Mouse (Mus musculus): ENCODE results near the gene Rad17. TPM values are rescaled to one million over a fixed set of nuclear protein-coding genes. Genes with fewer than 3 reads are reported as not detected.
A peak's percentile ranks its signal among the peaks of the same experiment; 100 is the strongest.

The Rad17 gene
- polyA plus RNA-seq, 1 experiment from 2014 or later = 28.6 TPM

DNA sequence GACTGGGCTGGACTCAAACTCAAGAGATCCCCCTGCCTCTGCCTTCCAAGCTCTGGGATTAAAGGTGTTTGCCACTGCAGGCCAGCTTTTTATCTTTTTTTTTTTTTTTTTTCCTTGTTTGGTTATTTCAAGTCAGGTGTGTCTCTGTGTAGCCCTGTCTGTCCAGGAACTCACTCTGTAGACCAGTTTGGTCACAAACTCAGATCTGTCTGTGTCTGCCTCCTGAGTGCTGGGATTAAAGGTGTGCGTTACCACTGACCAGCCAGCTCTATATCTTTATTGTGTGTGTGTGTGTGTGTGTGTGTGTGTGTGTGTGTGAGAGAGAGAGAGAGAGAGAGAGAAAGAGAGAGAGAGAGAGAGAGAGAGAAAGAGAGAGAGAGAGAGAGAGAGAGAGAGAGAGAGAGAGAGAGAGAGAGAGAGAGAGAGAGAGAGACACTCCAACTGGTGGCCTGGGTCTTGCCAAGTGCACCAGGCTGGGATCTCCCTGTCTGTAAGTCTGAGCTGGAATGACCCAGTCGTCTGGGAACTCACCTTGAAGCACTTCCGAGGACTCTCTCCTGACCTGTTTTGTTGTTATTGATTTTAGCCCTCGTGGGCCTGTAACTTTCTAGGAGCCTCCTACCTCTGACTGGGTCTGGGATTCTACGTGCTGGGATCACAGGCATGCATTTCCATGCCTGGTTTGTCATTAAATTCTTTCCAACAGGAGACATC lies 55.9 kb downstream of the Rad17 start:
- H3K4me3 ChIP-seq (replicated peaks) = no peak overlapping the region
- H3K9ac ChIP-seq (replicated peaks) = no peak overlapping the region
- no peaks in the 10 kb centered on the region for H3K27me3 ChIP-seq
- no peak overlapping the region for H3K27ac ChIP-seq
- H3K4me1 ChIP-seq (replicated peaks) = peaks cover 8% of the 10 kb centered on the region; the same call in 1 of the 2 replicates
- ATAC-seq (ENCODE audit: insufficient number of reproducible peaks, insufficient read depth, low FRiP score, low TSS enrichment, low read depth) = no peak
- no peak overlapping the region for H3K4me2 ChIP-seq
- H3K36me3 ChIP-seq = no peaks in the 10 kb centered on the region
- WGBS = 51% methylated on average over 5 of the region's 5 CpGs
- H3K9me3 ChIP-seq = no peaks in the 10 kb centered on the region

DNA sequence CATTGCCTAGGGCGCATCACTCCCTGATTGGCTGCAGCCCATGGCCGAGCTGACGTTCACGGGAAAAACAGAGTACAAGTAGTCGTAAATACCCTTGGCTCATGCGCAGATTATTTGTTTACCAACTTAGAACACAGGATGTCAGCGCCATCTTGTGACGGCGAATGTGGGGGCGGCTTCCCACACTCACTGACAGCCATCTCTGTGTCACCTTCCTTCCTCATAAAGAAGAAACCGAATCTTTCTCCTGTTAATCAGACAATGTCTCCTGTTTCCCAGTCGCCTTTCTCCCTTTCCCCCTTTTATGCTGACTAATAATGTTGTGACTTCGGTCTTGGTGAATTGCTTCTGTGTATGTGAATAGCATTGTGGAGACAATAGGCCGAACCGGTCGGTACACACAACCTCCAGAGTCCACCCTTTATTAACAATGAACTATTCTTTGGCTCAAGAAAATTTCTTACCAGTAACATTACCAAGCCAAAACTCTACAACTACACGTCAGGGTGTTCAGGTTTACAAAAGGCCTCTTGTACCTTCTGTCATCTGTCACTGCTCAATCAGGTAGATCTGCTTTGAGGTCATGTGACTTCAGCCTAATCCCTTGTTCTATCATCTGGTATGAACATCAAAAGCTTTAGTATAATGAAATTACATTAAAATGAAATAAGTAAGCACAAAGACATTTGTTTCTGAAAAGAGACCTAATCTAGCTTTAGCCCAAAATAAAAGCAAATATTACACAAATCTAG lies 56.6 kb downstream of the Rad17 start:
- H3K4me1 ChIP-seq (replicated peaks) = peaks cover 8% of the 10 kb centered on the region; the same call in 1 of the 2 replicates

DNA sequence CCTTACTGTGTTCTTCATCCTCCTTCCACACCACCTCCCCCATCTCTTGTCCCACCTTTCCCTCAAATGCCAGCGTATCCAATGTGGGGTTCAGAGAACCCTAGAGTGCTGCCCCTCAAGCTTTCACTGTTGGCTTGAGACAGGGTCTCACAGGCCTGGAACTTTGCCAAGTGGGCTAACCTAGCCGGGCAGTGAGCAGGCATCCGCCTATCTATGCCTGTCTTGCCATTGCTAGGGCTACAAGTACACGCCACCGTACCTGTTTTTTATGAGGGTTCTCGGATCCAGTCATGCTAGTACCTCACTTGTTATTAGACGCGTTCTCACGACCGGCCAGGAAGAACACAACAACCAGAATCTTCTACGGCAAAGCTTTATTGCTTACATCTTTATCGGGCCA lies 62.2 kb downstream of the Rad17 start:
- H3K9me3 ChIP-seq = no peaks in the 10 kb centered on the region
- ATAC-seq (ENCODE audit: insufficient number of reproducible peaks, insufficient read depth, low FRiP score, low TSS enrichment, low read depth) = no peak
- 80% methylated on average over 12 of the region's 12 CpGs for WGBS
- no peaks in the 10 kb centered on the region for H3K4me1 ChIP-seq (replicated peaks)
- no peak overlapping the region for H3K4me3 ChIP-seq (replicated peaks)
- no peak overlapping the region for H3K4me2 ChIP-seq
- no peaks in the 10 kb centered on the region for H3K27me3 ChIP-seq
- H3K27ac ChIP-seq = no peak overlapping the region
- no peak overlapping the region for H3K9ac ChIP-seq (replicated peaks)
- no peaks in the 10 kb centered on the region for H3K36me3 ChIP-seq

More for the DNA sequence above, 56.6 kb downstream of the Rad17 start:
- 62% methylated on average over 13 of the region's 17 CpGs for WGBS
- Histone ChIP-seq H3K9ac (replicated peaks) (no peak overlapping the region), H3K27ac (no peak overlapping the region), H3K9me3 (no peaks in the 10 kb centered on the region), H3K4me2 (no peak overlapping the region), H3K4me3 (replicated peaks) (no peak overlapping the region), H3K36me3 (no peaks in the 10 kb centered on the region), H3K27me3 (no peaks in the 10 kb centered on the region)
- 0 out of 2 replicates have a peak, but pooled peaks have one; percentile 15 for ATAC-seq (ENCODE audit: insufficient number of reproducible peaks, insufficient read depth, low FRiP score, low TSS enrichment, low read depth)

DNA sequence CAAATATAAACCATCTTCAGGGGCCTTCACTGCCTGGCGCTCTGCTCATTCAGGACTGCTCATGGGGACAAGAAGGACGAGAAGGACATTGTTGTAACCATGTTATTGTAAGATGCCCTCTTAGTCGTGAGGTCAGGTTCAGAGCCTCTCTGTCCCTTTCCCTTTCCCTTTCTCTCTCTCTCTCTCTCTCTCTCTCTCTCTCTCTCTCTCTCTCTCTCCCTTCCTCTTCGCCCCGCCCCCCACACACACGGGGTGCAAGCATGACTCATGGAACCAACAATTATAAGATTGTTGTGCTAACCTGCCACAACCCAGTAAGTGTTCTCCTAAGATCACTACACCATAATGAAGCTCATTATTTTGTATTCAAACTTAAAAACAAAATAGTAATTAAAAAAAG lies 68.7 kb downstream of the Rad17 start:
- WGBS = 46% methylated on average over 6 of the region's 6 CpGs
- no peak overlapping the region for H3K4me2 ChIP-seq
- no peaks in the 10 kb centered on the region for H3K9me3 ChIP-seq
- peaks cover 8% of the 10 kb centered on the region for H3K4me1 ChIP-seq (replicated peaks)
- ATAC-seq (ENCODE audit: insufficient number of reproducible peaks, insufficient read depth, low FRiP score, low TSS enrichment, low read depth) = no peak
- H3K36me3 ChIP-seq = no peaks in the 10 kb centered on the region
- H3K4me3 ChIP-seq (replicated peaks) = no peak overlapping the region
- H3K27ac ChIP-seq = no peak overlapping the region
- H3K9ac ChIP-seq (replicated peaks) = no peak overlapping the region; the same call in 1 of the 2 replicates
- no peaks in the 10 kb centered on the region for H3K27me3 ChIP-seq

DNA sequence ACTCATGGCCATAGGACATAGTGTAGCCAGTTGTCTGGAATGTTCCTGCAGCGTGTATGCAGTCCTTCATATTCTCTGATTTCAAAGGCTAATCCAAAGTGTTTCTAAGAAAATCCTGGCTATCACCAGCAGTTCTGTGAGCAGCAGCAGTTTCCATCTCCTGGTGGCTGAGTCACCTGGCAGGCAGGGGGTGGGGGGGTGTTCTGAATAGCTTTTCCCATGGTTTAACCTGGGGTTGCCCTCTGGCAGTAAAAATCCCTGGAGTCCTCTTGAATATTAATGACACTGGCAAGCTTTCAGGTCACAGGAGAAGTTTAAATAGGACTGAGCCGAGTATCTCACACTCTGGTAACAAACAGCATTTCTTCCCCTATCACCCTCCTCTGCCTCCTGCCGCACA lies 69.2 kb downstream of the Rad17 start:
- H3K36me3 ChIP-seq = no peaks in the 10 kb centered on the region
- no peaks in the 10 kb centered on the region for H3K9me3 ChIP-seq
- peaks cover 8% of the 10 kb centered on the region for H3K4me1 ChIP-seq (replicated peaks)
- H3K4me3 ChIP-seq (replicated peaks) = no peak overlapping the region
- no peak overlapping the region for H3K27ac ChIP-seq
- no peak for ATAC-seq (ENCODE audit: insufficient number of reproducible peaks, insufficient read depth, low FRiP score, low TSS enrichment, low read depth)
- WGBS = 32% methylated on average over 3 of the region's 3 CpGs
- no peak overlapping the region for H3K9ac ChIP-seq (replicated peaks)
- H3K27me3 ChIP-seq = no peaks in the 10 kb centered on the region
- no peak overlapping the region for H3K4me2 ChIP-seq

DNA sequence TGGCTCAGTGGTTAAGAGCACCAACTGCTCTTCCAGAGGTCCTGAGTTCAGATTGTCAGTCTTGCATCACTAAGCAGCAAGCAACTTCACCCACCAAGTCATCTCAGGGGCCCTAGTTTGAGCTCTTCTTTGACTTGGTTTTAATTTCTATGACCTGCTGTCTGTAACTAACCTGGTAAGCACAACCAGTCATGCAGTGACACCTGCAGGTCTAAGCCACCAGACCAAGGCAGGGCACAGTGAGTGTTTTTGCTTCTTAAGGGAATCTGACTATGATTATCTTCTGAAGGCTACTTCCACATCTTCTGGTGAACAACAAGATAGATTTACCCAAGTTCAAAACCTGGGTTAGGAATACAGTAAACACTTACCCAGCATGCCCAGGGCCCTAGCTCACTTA lies 70.9 kb downstream of the Rad17 start:
- Histone ChIP-seq H3K36me3 (no peaks in the 10 kb centered on the region), H3K4me1 (replicated peaks) (peaks cover 8% of the 10 kb centered on the region), H3K9me3 (no peaks in the 10 kb centered on the region), H3K4me2 (no peak overlapping the region), H3K27ac (no peak overlapping the region), H3K9ac (replicated peaks) (no peak overlapping the region), H3K4me3 (replicated peaks) (no peak overlapping the region), H3K27me3 (no peaks in the 10 kb centered on the region)
- ATAC-seq (ENCODE audit: insufficient number of reproducible peaks, insufficient read depth, low FRiP score, low TSS enrichment, low read depth) = no peak

DNA sequence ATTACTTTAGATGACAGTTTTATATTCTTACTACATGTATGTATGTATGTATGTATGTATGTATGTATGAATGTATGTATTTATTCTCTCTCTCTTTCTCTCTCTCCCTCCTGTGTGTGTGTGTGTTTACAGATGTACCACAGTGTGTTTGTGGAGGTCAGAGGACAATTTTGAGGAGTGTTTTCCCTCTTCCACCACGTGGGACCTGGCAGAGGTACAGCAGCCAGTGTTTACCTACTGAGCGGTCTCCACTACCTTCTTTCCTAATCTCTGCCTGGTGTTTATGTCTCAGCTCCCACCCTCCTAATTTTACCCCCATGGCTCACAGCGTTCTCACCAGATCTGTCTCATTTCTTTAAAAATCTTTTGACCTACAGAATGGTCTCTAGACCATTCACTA lies 71.6 kb downstream of the Rad17 start:
- Histone ChIP-seq H3K9ac (replicated peaks) (no peak overlapping the region), H3K27ac (no peak overlapping the region), H3K4me2 (no peak overlapping the region), H3K4me1 (replicated peaks) (peaks cover 8% of the 10 kb centered on the region), H3K27me3 (no peaks in the 10 kb centered on the region), H3K4me3 (replicated peaks) (no peak overlapping the region), H3K36me3 (no peaks in the 10 kb centered on the region), H3K9me3 (no peaks in the 10 kb centered on the region)
- WGBS = 62% methylated on average over 3 of the region's 3 CpGs
- ATAC-seq (ENCODE audit: insufficient number of reproducible peaks, insufficient read depth, low FRiP score, low TSS enrichment, low read depth) = no peak

DNA sequence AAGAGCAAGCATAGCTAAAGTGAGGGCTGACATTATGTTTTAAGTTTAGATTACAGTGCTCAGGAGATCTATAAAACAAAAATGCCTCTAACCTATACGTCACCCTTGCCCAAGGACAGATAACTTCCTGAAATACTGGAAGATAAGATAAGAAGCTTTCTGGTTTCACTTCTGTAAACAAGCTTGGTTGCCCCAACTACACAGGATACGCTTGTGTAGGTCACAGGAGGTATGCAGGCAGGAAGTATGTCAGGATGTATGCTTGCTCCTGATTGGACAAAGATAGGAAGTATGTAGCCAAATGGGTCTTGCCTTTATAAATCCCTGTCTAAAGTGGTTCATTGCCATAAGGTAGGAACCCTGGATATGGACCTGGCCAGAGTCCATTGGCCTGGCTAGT lies 74.9 kb downstream of the Rad17 start:
- Histone ChIP-seq H3K4me1 (replicated peaks) (no peaks in the 10 kb centered on the region), H3K4me2 (no peak overlapping the region), H3K9me3 (no peaks in the 10 kb centered on the region), H3K27me3 (no peaks in the 10 kb centered on the region), H3K4me3 (replicated peaks) (no peak overlapping the region), H3K36me3 (no peaks in the 10 kb centered on the region), H3K27ac (no peak overlapping the region), H3K9ac (replicated peaks) (no peak overlapping the region)
- ATAC-seq (ENCODE audit: insufficient number of reproducible peaks, insufficient read depth, low FRiP score, low TSS enrichment, low read depth) = no peak
- 65% methylated on average over 2 of the region's 2 CpGs for WGBS

DNA sequence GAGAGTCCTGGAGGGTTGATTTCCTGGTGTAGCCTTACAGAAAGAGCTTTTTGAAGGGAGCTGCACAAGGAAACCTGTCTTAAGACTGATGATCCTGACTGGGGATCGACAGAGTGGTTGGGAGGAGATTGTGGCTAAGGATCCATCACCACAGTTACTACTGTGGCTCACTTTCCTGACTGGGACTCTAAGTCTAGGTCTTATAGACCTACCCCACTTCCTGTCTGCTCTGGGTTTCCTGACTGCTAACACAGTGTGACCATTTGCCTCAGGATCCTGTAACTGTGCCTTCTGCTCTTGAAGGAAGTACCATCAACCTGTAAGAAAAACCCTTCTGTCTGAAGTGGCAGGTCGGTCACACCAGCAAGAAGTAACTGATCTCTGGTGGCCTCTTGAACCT lies 80.1 kb downstream of the Rad17 start:
- no peak for ATAC-seq (ENCODE audit: insufficient number of reproducible peaks, insufficient read depth, low FRiP score, low TSS enrichment, low read depth)
- no peaks in the 10 kb centered on the region for H3K36me3 ChIP-seq
- H3K27me3 ChIP-seq = no peaks in the 10 kb centered on the region
- H3K4me1 ChIP-seq (replicated peaks) = no peaks in the 10 kb centered on the region
- H3K4me2 ChIP-seq = no peak overlapping the region
- no peak overlapping the region for H3K27ac ChIP-seq
- H3K9me3 ChIP-seq = no peaks in the 10 kb centered on the region
- H3K4me3 ChIP-seq (replicated peaks) = no peak overlapping the region
- H3K9ac ChIP-seq (replicated peaks) = no peak overlapping the region
- 53% methylated on average over 2 of the region's 2 CpGs for WGBS

DNA sequence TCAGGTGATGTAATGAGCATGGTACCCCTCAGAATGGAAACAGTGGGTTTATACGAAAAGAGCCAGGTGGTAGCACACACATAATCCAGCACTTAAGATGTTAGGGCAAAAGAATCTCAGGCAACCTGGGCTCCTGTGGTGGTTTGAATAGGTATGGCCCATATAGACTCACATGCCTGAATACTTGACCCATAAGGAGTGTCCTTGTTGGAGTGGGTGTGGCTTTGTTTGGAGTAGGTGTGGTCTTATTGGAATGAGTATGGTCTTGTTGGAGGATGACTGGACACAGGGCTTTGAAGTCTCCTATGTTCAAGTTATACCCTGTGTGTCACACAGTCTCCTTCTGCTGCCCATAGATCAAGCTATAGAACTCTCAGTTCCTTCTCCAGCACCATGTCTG lies 82.5 kb downstream of the Rad17 start:
- WGBS = 96% methylated on average over 1 of the region's 1 CpGs
- H3K4me1 ChIP-seq (replicated peaks) = no peaks in the 10 kb centered on the region
- H3K27ac ChIP-seq = no peak overlapping the region
- H3K9me3 ChIP-seq = no peaks in the 10 kb centered on the region
- no peaks in the 10 kb centered on the region for H3K36me3 ChIP-seq
- H3K9ac ChIP-seq (replicated peaks) = no peak overlapping the region
- no peaks in the 10 kb centered on the region for H3K27me3 ChIP-seq
- no peak overlapping the region for H3K4me2 ChIP-seq
- H3K4me3 ChIP-seq (replicated peaks) = no peak overlapping the region
- ATAC-seq (ENCODE audit: insufficient number of reproducible peaks, insufficient read depth, low FRiP score, low TSS enrichment, low read depth) = no peak

Data from limb, embryonic 12.5 days (tissue).